Mouse (Mus musculus): ENCODE measurements around the gene Ets1. TPM values are rescaled to one million over a fixed set of nuclear protein-coding genes. Genes with fewer than 3 reads are reported as not detected.

Gene Ets1
- polyA plus RNA-seq, 1 experiment = 6.8 TPM

GRCm38 (mm10) chr9:32724131-32724825, 88.3 kb downstream of the Ets1 start:
- no peak for DNase-seq
- 92% methylated on average over 7 of the region's 7 CpGs for WGBS
- Histone ChIP-seq H3K4me3 (replicated peaks; ENCODE audit: insufficient read depth, low read depth, low read length) (no peak overlapping the region), H3K27me3 (ENCODE audit: control insufficient read depth, insufficient read depth, low read length) (no peaks in the 10 kb centered on the region), H3K27ac (ENCODE audit: insufficient read depth, low read length) (no peak overlapping the region), H3K4me1 (ENCODE audit: control insufficient read depth, insufficient read depth, low read length) (no peaks in the 10 kb centered on the region)
- TF ChIP-seq CTCF (IDR thresholded peaks at IDR 0.05; ENCODE audit: borderline replicate concordance, insufficient read depth, low read depth, low read length) (no peak), POLR2A (IDR thresholded peaks at IDR 0.05; ENCODE audit: borderline replicate concordance, insufficient read depth, low read length) (no peak)

GRCm38 (mm10) chr9:32725902-32726301, 89.9 kb downstream of the Ets1 start:
- H3K27me3 ChIP-seq (ENCODE audit: control insufficient read depth, insufficient read depth, low read length) = no peaks in the 10 kb centered on the region
- no peak for DNase-seq
- no peaks in the 10 kb centered on the region for H3K4me1 ChIP-seq (ENCODE audit: control insufficient read depth, insufficient read depth, low read length)
- no peak for TF ChIP-seq POLR2A (IDR thresholded peaks at IDR 0.05; ENCODE audit: borderline replicate concordance, insufficient read depth, low read length)
- no peak for TF ChIP-seq CTCF (IDR thresholded peaks at IDR 0.05; ENCODE audit: borderline replicate concordance, insufficient read depth, low read depth, low read length)
- no peak overlapping the region for H3K4me3 ChIP-seq (replicated peaks; ENCODE audit: insufficient read depth, low read depth, low read length)
- H3K27ac ChIP-seq (ENCODE audit: insufficient read depth, low read length) = no peak overlapping the region
- WGBS = 91% methylated on average over 4 of the region's 4 CpGs

- 89% methylated on average over 4 of the region's 4 CpGs for WGBS
- TF ChIP-seq CTCF (IDR thresholded peaks at IDR 0.05; ENCODE audit: borderline replicate concordance, insufficient read depth, low read depth, low read length) = no peak
- Histone ChIP-seq H3K4me1 (ENCODE audit: control insufficient read depth, insufficient read depth, low read length) (no peaks in the 10 kb centered on the region), H3K4me3 (replicated peaks; ENCODE audit: insufficient read depth, low read depth, low read length) (no peak overlapping the region), H3K27me3 (ENCODE audit: control insufficient read depth, insufficient read depth, low read length) (no peaks in the 10 kb centered on the region), H3K27ac (ENCODE audit: insufficient read depth, low read length) (no peak overlapping the region)
- no peak for DNase-seq
Observed at GRCm38 (mm10) chr9:32726595-32726994, 90.6 kb downstream of the Ets1 start.

- TF ChIP-seq POLR2A (IDR thresholded peaks at IDR 0.05; ENCODE audit: borderline replicate concordance, insufficient read depth, low read length) (no peak), CTCF (IDR thresholded peaks at IDR 0.05; ENCODE audit: borderline replicate concordance, insufficient read depth, low read depth, low read length) (no peak)
- 97% methylated on average over 2 of the region's 2 CpGs for WGBS
- Histone ChIP-seq H3K27ac (ENCODE audit: insufficient read depth, low read length) (no peak overlapping the region), H3K27me3 (ENCODE audit: control insufficient read depth, insufficient read depth, low read length) (no peaks in the 10 kb centered on the region), H3K4me1 (ENCODE audit: control insufficient read depth, insufficient read depth, low read length) (no peaks in the 10 kb centered on the region), H3K4me3 (replicated peaks; ENCODE audit: insufficient read depth, low read depth, low read length) (no peak overlapping the region)
- no peak for DNase-seq
Observed at GRCm38 (mm10) chr9:32727058-32727457, 91.0 kb downstream of the Ets1 start.

DNA sequence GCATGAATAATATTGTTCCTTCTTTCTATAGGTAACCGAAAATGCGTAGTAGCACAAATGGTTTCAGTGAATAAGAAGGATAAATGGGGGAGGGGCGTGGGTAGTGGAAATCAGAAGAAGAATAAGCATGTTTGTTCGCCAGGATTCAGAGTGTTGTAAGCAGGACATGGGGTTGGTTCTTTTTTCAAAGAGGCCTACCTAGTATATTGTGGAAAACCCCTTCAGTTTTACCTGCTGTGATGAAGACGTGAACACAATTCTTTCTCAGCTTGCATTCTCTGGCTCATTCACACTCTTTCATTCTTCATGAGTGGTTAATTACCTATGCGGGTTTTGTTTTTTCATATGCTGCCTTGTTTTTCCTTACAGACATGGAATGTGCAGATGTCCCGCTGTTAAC, 92.3 kb downstream of the Ets1 start:
- H3K4me3 ChIP-seq (replicated peaks; ENCODE audit: insufficient read depth, low read depth, low read length) = no peak overlapping the region
- no peak for DNase-seq
- H3K27me3 ChIP-seq (ENCODE audit: control insufficient read depth, insufficient read depth, low read length) = no peaks in the 10 kb centered on the region
- no peak overlapping the region for H3K27ac ChIP-seq (ENCODE audit: insufficient read depth, low read length)
- H3K4me1 ChIP-seq (ENCODE audit: control insufficient read depth, insufficient read depth, low read length) = no peaks in the 10 kb centered on the region
- WGBS = 61% methylated on average over 7 of the region's 7 CpGs
- no peak for TF ChIP-seq POLR2A (IDR thresholded peaks at IDR 0.05; ENCODE audit: borderline replicate concordance, insufficient read depth, low read length)
- no peak for TF ChIP-seq CTCF (IDR thresholded peaks at IDR 0.05; ENCODE audit: borderline replicate concordance, insufficient read depth, low read depth, low read length)

DNA sequence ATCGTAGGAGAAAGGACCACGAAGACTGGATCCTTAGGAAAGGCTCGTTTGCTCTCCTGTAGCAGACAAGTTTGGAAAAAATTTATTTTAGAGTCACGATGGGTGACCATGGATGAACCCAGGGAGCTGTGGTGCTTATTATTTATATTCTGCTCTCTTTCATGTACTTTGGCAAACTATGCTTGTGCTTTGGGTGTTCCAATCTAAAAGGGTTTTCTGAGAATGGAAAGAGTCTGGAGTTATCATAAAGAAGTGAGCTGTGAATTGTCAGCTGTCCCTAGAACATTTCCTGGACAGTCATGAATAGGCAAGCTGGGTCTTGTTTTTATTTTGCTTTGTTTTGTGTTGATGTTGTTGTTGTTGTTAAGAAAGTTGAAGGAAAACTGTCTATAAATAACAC, 92.8 kb downstream of the Ets1 start:
- no peak overlapping the region for H3K27ac ChIP-seq (ENCODE audit: insufficient read depth, low read length)
- no peaks in the 10 kb centered on the region for H3K27me3 ChIP-seq (ENCODE audit: control insufficient read depth, insufficient read depth, low read length)
- TF ChIP-seq CTCF (IDR thresholded peaks at IDR 0.05; ENCODE audit: borderline replicate concordance, insufficient read depth, low read depth, low read length) (no peak), POLR2A (IDR thresholded peaks at IDR 0.05; ENCODE audit: borderline replicate concordance, insufficient read depth, low read length) (no peak)
- H3K4me3 ChIP-seq (replicated peaks; ENCODE audit: insufficient read depth, low read depth, low read length) = no peak overlapping the region
- H3K4me1 ChIP-seq (ENCODE audit: control insufficient read depth, insufficient read depth, low read length) = no peaks in the 10 kb centered on the region
- WGBS = 47% methylated on average over 4 of the region's 4 CpGs
- no peak for DNase-seq

- no peaks in the 10 kb centered on the region for H3K4me1 ChIP-seq (ENCODE audit: control insufficient read depth, insufficient read depth, low read length)
- 89% methylated on average over 4 of the region's 4 CpGs for WGBS
Observed at GRCm38 (mm10) chr9:32729207-32729606, 93.2 kb downstream of the Ets1 start.

DNA sequence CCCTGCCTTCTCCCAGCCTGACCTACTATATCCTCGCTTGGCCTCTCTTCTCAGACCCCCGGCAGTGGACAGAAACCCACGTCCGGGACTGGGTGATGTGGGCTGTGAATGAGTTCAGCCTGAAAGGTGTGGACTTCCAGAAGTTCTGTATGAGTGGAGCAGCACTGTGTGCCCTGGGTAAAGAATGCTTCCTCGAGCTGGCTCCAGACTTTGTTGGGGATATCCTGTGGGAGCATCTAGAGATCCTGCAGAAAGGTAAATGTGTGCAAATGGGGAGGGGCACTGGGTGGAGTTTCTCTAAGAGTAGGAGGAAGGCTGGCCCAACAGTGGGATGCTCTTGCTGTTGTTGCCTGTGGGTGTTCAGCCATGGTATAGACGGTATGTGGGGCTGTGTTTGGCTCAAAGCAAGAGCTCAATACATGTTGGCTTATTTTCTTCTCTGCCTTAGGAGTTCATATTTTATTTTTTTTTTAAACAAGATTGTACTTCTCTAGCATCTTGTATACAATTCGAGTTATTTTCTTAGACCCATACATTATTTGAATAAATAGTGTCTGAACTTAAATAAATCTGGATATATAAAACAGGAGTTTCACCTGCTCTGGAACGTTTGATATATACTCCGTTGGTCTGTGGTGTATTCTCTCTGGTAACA, 94.1 kb downstream of the Ets1 start:
- no peak for TF ChIP-seq CTCF (IDR thresholded peaks at IDR 0.05; ENCODE audit: borderline replicate concordance, insufficient read depth, low read depth, low read length)
- no peak for TF ChIP-seq POLR2A (IDR thresholded peaks at IDR 0.05; ENCODE audit: borderline replicate concordance, insufficient read depth, low read length)
- no peak overlapping the region for H3K27ac ChIP-seq (ENCODE audit: insufficient read depth, low read length)
- no peaks in the 10 kb centered on the region for H3K4me1 ChIP-seq (ENCODE audit: control insufficient read depth, insufficient read depth, low read length)
- H3K4me3 ChIP-seq (replicated peaks; ENCODE audit: insufficient read depth, low read depth, low read length) = no peak overlapping the region
- 87% methylated on average over 9 of the region's 9 CpGs for WGBS
- DNase-seq = no peak
- H3K27me3 ChIP-seq (ENCODE audit: control insufficient read depth, insufficient read depth, low read length) = no peaks in the 10 kb centered on the region

More at GRCm38 (mm10) chr9:32729207-32729606, 93.2 kb downstream of the Ets1 start:
- no peak for TF ChIP-seq POLR2A (IDR thresholded peaks at IDR 0.05; ENCODE audit: borderline replicate concordance, insufficient read depth, low read length)
- TF ChIP-seq CTCF (IDR thresholded peaks at IDR 0.05; ENCODE audit: borderline replicate concordance, insufficient read depth, low read depth, low read length) = no peak
- no peak for DNase-seq
- no peak overlapping the region for H3K4me3 ChIP-seq (replicated peaks; ENCODE audit: insufficient read depth, low read depth, low read length)
- H3K27me3 ChIP-seq (ENCODE audit: control insufficient read depth, insufficient read depth, low read length) = no peaks in the 10 kb centered on the region
- H3K27ac ChIP-seq (ENCODE audit: insufficient read depth, low read length) = no peak overlapping the region

Data from cerebellum, adult 2 months (tissue).